Mouse (Mus musculus): ENCODE data around the gene Ube2v1.
"Not testable (repeated sequence)": the region's sequence is repeated elsewhere in the genome, so short reads cannot be mapped to it uniquely, and the experiment has no call there.

The Ube2v1 gene

GRCm38 (mm10) chr2:167622352-167622751 is 9.5 kb downstream of the Ube2v1 start:
- DNase-seq: no peak

- DNase-seq: no peak
Measured at GRCm38 (mm10) chr2:167621255-167622087, 10.4 kb downstream of the Ube2v1 start.

GRCm38 (mm10) chr2:167617472-167617871 is 14.4 kb downstream of the Ube2v1 start:
- no peak for DNase-seq

- no peak for DNase-seq
Measured at GRCm38 (mm10) chr2:167617034-167617433, 14.9 kb downstream of the Ube2v1 start.

GRCm38 (mm10) chr2:167613335-167613734 is 18.6 kb downstream of the Ube2v1 start:
- DNase-seq: not testable (repeated sequence)

- DNase-seq: no peak
Measured at GRCm38 (mm10) chr2:167612122-167612521, 19.8 kb downstream of the Ube2v1 start.

- DNase-seq: no peak
Measured at GRCm38 (mm10) chr2:167611287-167611686, 20.6 kb downstream of the Ube2v1 start.

GRCm38 (mm10) chr2:167606745-167607123 is 25.2 kb downstream of the Ube2v1 start:
- DNase-seq: no peak

- DNase-seq: no peak
Measured at GRCm38 (mm10) chr2:167605817-167606744, 25.8 kb downstream of the Ube2v1 start.

GRCm38 (mm10) chr2:167605178-167605794 is 26.6 kb downstream of the Ube2v1 start:
- peak; percentile 88 for DNase-seq

- no peak for DNase-seq
Measured at GRCm38 (mm10) chr2:167602978-167603377, 28.9 kb downstream of the Ube2v1 start.

- no peak for DNase-seq
Measured at GRCm38 (mm10) chr2:167602364-167602763, 29.5 kb downstream of the Ube2v1 start.

- DNase-seq: no peak
Measured at GRCm38 (mm10) chr2:167600481-167600995, 31.4 kb downstream of the Ube2v1 start.

GRCm38 (mm10) chr2:167599917-167600316 is 32.0 kb downstream of the Ube2v1 start:
- no peak for DNase-seq

- no peak for DNase-seq
Measured at GRCm38 (mm10) chr2:167599195-167599594, 32.7 kb downstream of the Ube2v1 start.

GRCm38 (mm10) chr2:167597492-167598186 is 34.3 kb downstream of the Ube2v1 start:
- DNase-seq: peak; percentile 58

GRCm38 (mm10) chr2:167596726-167597491 is 35.0 kb downstream of the Ube2v1 start:
- DNase-seq: no peak

GRCm38 (mm10) chr2:167596262-167596661 is 35.6 kb downstream of the Ube2v1 start:
- DNase-seq: no peak

- DNase-seq: no peak
Measured at GRCm38 (mm10) chr2:167595761-167596171, 36.1 kb downstream of the Ube2v1 start.

GRCm38 (mm10) chr2:167594444-167594934 is 37.4 kb downstream of the Ube2v1 start:
- peak; percentile 43 for DNase-seq

GRCm38 (mm10) chr2:167593551-167594250 is 38.2 kb downstream of the Ube2v1 start:
- no peak for DNase-seq

Measured in liver (tissue).